Mouse (Mus musculus): ENCODE data around the gene Vmn2r117.

DNA sequence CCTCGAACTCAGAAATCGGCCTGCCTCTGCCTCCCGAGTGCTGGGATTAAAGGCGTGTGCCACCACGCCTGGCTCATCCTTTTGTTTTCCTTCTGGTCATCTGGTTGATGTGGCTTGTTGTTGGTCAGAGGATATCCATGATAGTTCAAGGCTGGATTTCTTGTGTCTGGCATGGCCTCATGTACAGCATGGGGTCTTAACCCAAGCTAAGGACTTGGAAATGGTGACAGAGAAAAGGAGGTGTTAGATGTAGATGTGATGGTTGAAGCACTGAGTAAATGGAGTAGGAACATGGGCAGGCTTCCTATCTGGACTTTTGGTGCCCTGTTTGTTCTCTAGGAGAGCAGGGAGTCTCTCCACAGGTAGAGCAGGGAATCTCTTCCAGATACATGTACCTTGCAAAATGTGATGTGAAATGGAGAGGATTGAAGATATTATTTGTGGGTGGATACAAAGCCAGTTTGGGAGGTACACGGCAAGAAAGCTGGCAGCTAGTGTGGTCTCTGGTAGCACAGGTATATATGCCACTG is 46.3 kb downstream of the Vmn2r117 start:
- no peak for TF ChIP-seq TAL1 (IDR thresholded peaks at IDR 0.05; ENCODE audit: low read length)
- TF ChIP-seq GATA1 (IDR thresholded peaks at IDR 0.05; ENCODE audit: low read length) = no peak

All from erythroblast, embryonic 14.5 days (primary cell).